Mouse (Mus musculus) stomach, postnatal 0 days (tissue): ENCODE measurements around the gene Fam83g. TPM values are rescaled to one million over a fixed set of nuclear protein-coding genes. Genes with fewer than 3 reads are reported as not detected.

Source experiments
- ATAC-seq: fragments of 200-750 bp; cut with Nextera tagmentation; 2 replicates; pipeline ENCODE4 v1.8.0; 2017; ENCODE audit not compliant: low FRiP score, low TSS enrichment
- DNase-seq: peaks from one replicate; pipeline ENCODE4 v3.0.0-alpha.2; 2016; ENCODE audit warnings: low spot score
- H3K27ac ChIP-seq: fragments of 300-500 bp; sonication (generic); replicated peaks from 2 replicates; pipeline ENCODE4 v1.5.1; 2014; ENCODE audit warnings: mild to moderate bottlenecking, control low read depth
- H3K27me3 ChIP-seq: fragments of 300-500 bp; sonication (generic); 2 replicates; pipeline ENCODE4 v1.6.1; 2014; ENCODE audit warnings: low read length; ENCODE audit not compliant: control insufficient read depth, insufficient read depth
- H3K36me3 ChIP-seq: fragments of 300-500 bp; sonication (generic); 2 replicates; pipeline ENCODE4 v1.6.1; 2014; ENCODE audit warnings: low read length, mixed read lengths; ENCODE audit not compliant: control insufficient read depth, insufficient read depth
- H3K4me1 ChIP-seq: fragments of 300-500 bp; sonication (generic); replicated peaks from 2 replicates; pipeline ENCODE4 v1.6.1; 2014; ENCODE audit warnings: antibody characterized with exemption; ENCODE audit not compliant: control insufficient read depth, insufficient read depth
- H3K4me2 ChIP-seq: fragments of 300-500 bp; sonication (generic); replicated peaks from 2 replicates; pipeline ENCODE4 v1.6.1; 2014; ENCODE audit warnings: low read depth, mild to moderate bottlenecking, control low read depth, moderate library complexity
- H3K4me3 ChIP-seq: fragments of 300-500 bp; sonication (generic); 2 replicates; pipeline ENCODE4 v1.5.1; 2014; ENCODE audit warnings: low read depth, low read length, control low read depth
- H3K9ac ChIP-seq: fragments of 300-500 bp; sonication (generic); 2 replicates; pipeline ENCODE4 v1.6.1; 2014; ENCODE audit warnings: mild to moderate bottlenecking, low read length, control low read depth, mixed read lengths
- H3K9me3 ChIP-seq: fragments of 300-500 bp; sonication (generic); 2 replicates; pipeline ENCODE4 v1.6.1; 2016; ENCODE audit warnings: low read length; ENCODE audit not compliant: control insufficient read depth
- CTCF ChIP-seq: IDR thresholded peaks from 2 replicates; pipeline ENCODE4 v1.5.1; 2016; ENCODE audit warnings: antibody characterized with exemption, low read depth, mild to moderate bottlenecking, moderate library complexity
- EP300 ChIP-seq: optimal IDR thresholded peaks from 2 replicates; pipeline ENCODE3; 2016; ENCODE audit warnings: antibody characterized with exemption
- WGBS: fragments of 180-500 bp; shearing (Covaris S2); extraction: QIAGEN DNeasy Blood & Tissue Kit; methylation state at CpG from one replicate; pipeline ENCODE4 v1.1.7; 2014; 5-methylcytosine and 5-hydroxymethylcytosine counted together
- polyA plus RNA-seq: library from polyadenylated mRNA; unstranded; fragments of >200 nt; fragmentation: Nextera tagmentation; extraction: Ambion mirVana; gene quantifications from 2 replicates; pipeline ENCODE4 v1.2.1, GENCODE M21; 2015

Fam83g gene
- polyA plus RNA-seq, 1 experiment from 2014 or later = 4.5 TPM

GRCm38 (mm10) chr11:61665991-61666799 lies 17.7 kb upstream of the Fam83g start:
- H3K9me3 ChIP-seq = no peaks in the 10 kb centered on the region
- no peaks in the 10 kb centered on the region for H3K36me3 ChIP-seq
- no peak overlapping the region for H3K4me2 ChIP-seq
- TF ChIP-seq EP300 (no peak), CTCF (peak; percentile 91)
- ATAC-seq (0 out of 2 replicates have a peak, but pooled peaks have one; percentile 45), DNase-seq (peak; percentile 52)
- H3K4me1 ChIP-seq = no peaks in the 10 kb centered on the region
- 0 out of 2 replicates have a peak overlapping the region, but pooled peaks have one; percentile 35 for H3K27ac ChIP-seq
- no peak overlapping the region for H3K9ac ChIP-seq
- H3K27me3 ChIP-seq = no peaks in the 10 kb centered on the region
- no peak overlapping the region for H3K4me3 ChIP-seq
- WGBS = 39% methylated on average over 7 of the region's 7 CpGs

- Histone ChIP-seq H3K4me2 (no peak overlapping the region), H3K9ac (no peak overlapping the region), H3K27me3 (no peaks in the 10 kb centered on the region), H3K4me1 (0 out of 2 replicates have a peak, but pooled peaks cover 2% of the 10 kb centered on the region), H3K9me3 (no peaks in the 10 kb centered on the region), H3K36me3 (no peaks in the 10 kb centered on the region), H3K4me3 (no peak overlapping the region), H3K27ac (no peak overlapping the region)
- TF ChIP-seq CTCF (no peak), EP300 (no peak)
- WGBS = 69% methylated on average over 5 of the region's 5 CpGs
- DNase-seq (no peak), ATAC-seq (no peak)
Observed at GRCm38 (mm10) chr11:61667248-61667647, 16.6 kb upstream of the Fam83g start.

- H3K27me3 ChIP-seq = no peaks in the 10 kb centered on the region
- no peaks in the 10 kb centered on the region for H3K36me3 ChIP-seq
- H3K27ac ChIP-seq = no peak overlapping the region
- 71% methylated on average over 5 of the region's 5 CpGs for WGBS
- no peaks in the 10 kb centered on the region for H3K9me3 ChIP-seq
- ATAC-seq = no peak
- no peak for DNase-seq
- no peak overlapping the region for H3K9ac ChIP-seq
- H3K4me2 ChIP-seq = no peak overlapping the region
- no peak overlapping the region for H3K4me3 ChIP-seq
- TF ChIP-seq CTCF (no peak), EP300 (no peak)
- 0 out of 2 replicates have a peak, but pooled peaks cover 2% of the 10 kb centered on the region for H3K4me1 ChIP-seq
Observed at GRCm38 (mm10) chr11:61667782-61668181, 16.1 kb upstream of the Fam83g start.

GRCm38 (mm10) chr11:61669492-61670490 lies 14.1 kb upstream of the Fam83g start:
- no peak overlapping the region for H3K4me3 ChIP-seq
- 57% methylated on average over 14 of the region's 14 CpGs for WGBS
- H3K36me3 ChIP-seq = no peaks in the 10 kb centered on the region
- no peak overlapping the region for H3K9ac ChIP-seq
- H3K9me3 ChIP-seq = no peaks in the 10 kb centered on the region
- no peak overlapping the region for H3K4me2 ChIP-seq
- no peak for TF ChIP-seq EP300
- no peak for TF ChIP-seq CTCF
- 0 out of 2 replicates have a peak, but pooled peaks cover 2% of the 10 kb centered on the region for H3K4me1 ChIP-seq
- H3K27ac ChIP-seq = no peak overlapping the region
- ATAC-seq = no peak
- no peaks in the 10 kb centered on the region for H3K27me3 ChIP-seq
- DNase-seq = no peak

- Histone ChIP-seq H3K9ac (no peak overlapping the region), H3K36me3 (no peaks in the 10 kb centered on the region), H3K4me1 (0 out of 2 replicates have a peak, but pooled peaks cover 2% of the 10 kb centered on the region), H3K27me3 (no peaks in the 10 kb centered on the region), H3K27ac (no peak overlapping the region), H3K4me3 (no peak overlapping the region), H3K4me2 (no peak overlapping the region), H3K9me3 (no peaks in the 10 kb centered on the region)
- ATAC-seq (no peak), DNase-seq (no peak)
- TF ChIP-seq CTCF (no peak), EP300 (no peak)
- 68% methylated on average over 18 of the region's 19 CpGs for WGBS
Observed at GRCm38 (mm10) chr11:61671781-61672383, 12.0 kb upstream of the Fam83g start.
